Mouse (Mus musculus) kidney, postnatal 36 days (tissue): ENCODE results near the gene Retreg1.
A peak's percentile ranks its signal among the peaks of the same experiment; 100 is the strongest.
"Not testable (repeated sequence)": the region's sequence is repeated elsewhere in the genome, so short reads cannot be mapped to it uniquely, and the experiment has no call there.

Experiments used
- DNase-seq, 2 experiments: peaks; one replicate each; pipeline ENCODE4 v3.0.0; 2021 to 2022; ENCODE audit warnings: mixed read lengths in 2 of 2

The Retreg1 gene

DNA sequence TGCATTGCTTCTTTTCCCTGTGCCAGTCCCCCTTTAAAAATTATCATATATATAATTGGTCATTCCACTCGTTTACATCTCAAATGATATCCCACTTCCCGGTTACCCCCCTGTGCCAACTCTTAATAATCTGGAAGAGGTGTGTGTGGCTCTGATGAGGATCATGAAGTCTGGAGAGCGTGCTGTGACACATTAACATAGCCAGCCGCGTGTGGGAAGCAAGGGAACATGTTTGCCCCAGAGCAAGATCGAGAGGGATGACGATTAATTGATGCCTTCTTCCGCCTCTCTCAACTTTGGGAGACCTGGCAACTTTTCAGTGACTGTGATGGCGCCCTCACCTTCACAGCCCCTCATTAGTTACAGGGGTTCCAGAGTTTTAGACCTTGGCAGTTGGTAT, 106.7 kb downstream of the Retreg1 start:
- no peak for DNase-seq

DNA sequence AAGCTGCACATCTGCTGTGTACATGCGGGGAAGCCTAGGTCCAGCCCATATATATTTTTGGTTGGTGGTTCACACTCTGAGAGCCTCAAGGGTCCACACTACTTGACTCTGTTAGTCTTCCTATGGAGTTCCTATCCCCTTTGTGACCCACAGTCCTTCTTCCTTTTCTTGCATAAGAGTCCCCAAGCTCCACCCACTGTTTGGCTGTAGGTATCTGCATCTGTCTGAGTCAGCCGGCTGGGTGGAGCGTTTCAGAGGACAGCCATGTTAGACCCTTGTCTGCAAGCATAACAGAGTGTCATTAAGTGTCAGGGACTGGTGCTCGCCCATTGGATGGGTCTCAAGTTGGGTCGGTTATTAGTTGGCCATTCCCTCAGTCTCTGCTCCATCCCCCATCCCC, 107.6 kb downstream of the Retreg1 start:
- no peak for DNase-seq

GRCm38 (mm10) chr15:25951037-25951436, 108.1 kb downstream of the Retreg1 start:
- no peak for DNase-seq

- DNase-seq = no peak
Measured at GRCm38 (mm10) chr15:25956001-25956400, 113.0 kb downstream of the Retreg1 start.

DNA sequence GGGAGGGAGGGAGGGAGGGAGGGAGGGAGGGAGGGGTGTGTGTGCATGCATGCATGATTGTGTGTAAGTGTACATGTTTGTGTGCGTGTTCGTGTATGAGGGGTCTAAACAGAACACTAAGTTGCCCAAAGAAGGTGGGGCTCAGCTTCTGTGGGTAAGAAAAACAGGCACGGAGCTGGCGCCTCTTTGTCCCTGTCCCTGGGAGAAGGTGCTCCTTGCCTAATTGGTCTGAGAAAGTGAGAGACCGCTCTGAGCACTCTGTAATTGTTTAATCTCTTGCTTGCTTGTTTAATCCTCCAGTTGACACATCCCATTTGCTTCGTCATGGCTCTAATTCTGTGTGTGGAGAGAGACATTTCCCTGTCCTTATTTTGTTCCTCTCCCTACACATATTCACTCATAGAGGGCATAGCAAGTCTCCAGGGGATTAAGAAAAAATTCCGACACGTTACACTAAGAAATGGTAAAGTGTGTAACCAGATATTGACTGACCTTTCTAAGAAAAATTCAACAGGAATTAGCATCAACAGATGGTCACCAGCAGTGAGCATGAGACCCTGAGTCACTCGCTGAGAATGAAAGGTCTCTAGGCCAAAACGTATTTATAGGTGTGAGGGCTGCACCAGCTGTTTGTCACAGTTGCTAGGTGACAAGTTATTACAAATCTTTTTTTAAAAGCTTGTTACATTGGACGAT, 113.6 kb downstream of the Retreg1 start:
- DNase-seq = peak; percentile 48 to 72

DNA sequence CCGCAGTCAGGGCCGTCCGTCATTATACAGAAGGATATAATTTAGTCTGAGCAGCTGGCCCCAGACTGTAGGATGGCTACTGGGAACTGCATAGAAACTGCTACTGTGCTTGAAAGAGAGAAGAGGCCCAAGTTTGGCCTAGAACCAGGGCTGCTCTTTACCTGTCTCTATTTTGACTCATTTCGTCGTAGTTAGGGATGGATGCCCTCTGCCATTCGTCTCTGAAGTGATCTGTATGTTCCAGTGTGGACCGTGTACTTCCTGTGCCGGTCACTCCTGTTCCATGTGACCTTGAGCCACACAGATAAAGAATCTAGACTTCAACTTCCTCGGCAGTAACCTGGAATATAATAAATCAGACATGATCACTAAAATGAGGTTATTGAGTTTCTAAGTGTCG, 114.7 kb downstream of the Retreg1 start:
- no peak for DNase-seq

DNA sequence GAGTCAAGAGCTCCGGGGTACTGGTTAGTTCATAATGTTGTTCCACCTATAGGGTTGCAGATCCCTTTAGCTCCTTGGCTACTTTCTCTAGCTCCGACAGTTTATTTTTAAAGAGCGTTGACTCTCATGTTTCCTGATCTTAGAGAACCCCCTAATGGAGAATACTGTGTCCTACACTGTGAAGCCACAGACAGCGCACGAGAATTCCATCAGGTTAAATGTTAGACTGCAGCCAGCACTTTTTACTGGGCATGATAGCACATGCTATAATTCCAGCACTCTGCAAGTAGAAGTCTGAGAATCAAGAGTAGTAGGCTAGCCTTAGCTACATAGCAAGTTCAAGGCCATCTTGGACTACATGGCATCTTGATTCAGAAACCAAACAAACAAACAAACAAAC, 116.4 kb downstream of the Retreg1 start:
- DNase-seq = peak in 1 of 2 experiments; percentile 67

DNA sequence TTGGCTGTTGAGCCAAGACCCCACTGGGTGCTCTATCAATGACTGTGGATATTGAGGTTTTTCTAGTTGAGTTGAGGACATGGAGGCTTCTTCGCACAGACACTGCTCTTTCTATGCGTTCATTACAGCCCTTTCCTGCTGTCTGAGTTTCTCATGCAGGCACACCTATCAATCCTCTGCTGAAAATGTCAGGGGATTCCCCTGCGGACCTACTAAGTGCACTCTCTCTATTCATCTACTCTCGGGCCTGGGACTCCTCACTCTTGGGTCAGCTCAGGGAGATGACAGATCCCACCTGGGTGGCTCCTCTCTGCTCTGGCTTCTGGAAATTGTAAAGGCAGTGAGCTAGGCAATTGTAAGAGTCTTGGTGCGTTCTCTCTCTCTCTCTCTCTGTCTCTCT, 117.3 kb downstream of the Retreg1 start:
- DNase-seq = no peak

DNA sequence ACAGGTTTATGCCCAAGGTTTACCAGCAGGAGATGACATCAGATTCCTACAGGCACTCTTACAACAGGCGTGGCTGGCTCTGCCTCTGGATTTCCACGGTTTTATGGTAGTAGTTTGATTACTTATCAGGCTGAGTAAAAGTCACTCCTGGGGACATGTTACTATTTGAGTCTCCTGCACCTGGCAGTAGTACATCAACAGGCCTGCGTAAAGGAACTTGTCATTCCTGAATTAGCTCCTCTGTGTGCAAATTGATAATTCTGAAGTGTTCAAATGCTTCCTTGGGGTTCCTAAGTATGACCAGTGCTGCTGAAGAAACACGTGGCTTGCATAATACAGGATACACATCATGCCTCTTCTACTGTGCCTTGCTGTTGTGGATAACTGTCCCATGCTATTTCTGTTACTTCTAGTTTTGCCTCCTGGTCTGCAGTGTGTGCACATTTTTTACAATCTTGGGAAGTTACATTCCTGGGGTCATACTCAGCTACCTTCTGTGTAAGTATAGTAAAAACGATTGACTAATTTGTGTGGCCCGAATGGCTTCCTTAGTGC, 123.3 kb downstream of the Retreg1 start:
- no peak for DNase-seq

- DNase-seq = no peak
Measured at GRCm38 (mm10) chr15:25971596-25971995, 128.6 kb downstream of the Retreg1 start.

DNA sequence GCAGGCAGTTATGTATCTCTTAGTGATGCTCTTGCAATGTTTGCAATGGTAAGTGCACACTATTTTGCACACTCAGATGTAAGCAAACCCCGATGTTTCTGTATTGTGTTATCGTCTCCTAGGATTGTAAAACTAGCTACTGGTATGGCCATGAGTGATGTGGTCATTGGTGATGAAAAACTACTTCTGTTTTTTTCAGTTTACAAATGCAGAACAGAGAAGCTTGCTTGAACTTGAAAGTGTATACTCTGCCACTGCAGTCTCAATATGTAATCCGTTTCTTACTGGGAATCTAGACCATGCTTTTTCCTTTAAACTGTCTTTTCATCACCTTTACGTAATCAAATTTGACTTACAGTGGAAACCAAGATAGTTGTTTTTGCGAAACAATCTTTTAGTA, 129.8 kb downstream of the Retreg1 start:
- no peak for DNase-seq

- no peak for DNase-seq
Measured at GRCm38 (mm10) chr15:25974352-25974751, 131.4 kb downstream of the Retreg1 start.

DNA sequence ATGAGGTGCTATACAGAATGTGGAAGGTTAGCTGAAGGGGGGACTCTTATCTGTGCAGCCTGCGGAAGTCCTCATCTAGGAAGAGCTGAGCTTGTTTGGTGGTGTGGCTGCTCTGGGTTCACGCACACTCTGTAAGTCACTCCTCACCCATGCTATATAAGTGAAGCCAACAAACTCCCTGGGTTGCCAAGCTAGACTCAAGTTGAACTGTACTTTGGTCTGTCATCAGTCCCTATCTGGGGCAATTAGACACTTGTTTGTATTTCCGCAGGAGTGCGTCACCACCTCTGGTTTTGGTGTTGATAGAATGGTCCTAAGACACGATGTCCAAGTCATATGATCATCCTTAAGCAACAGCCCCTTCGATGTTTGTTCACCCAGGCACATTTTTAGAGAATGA, 132.8 kb downstream of the Retreg1 start:
- no peak for DNase-seq

GRCm38 (mm10) chr15:25983614-25984013, 140.6 kb downstream of the Retreg1 start:
- DNase-seq = not testable (repeated sequence)

DNA sequence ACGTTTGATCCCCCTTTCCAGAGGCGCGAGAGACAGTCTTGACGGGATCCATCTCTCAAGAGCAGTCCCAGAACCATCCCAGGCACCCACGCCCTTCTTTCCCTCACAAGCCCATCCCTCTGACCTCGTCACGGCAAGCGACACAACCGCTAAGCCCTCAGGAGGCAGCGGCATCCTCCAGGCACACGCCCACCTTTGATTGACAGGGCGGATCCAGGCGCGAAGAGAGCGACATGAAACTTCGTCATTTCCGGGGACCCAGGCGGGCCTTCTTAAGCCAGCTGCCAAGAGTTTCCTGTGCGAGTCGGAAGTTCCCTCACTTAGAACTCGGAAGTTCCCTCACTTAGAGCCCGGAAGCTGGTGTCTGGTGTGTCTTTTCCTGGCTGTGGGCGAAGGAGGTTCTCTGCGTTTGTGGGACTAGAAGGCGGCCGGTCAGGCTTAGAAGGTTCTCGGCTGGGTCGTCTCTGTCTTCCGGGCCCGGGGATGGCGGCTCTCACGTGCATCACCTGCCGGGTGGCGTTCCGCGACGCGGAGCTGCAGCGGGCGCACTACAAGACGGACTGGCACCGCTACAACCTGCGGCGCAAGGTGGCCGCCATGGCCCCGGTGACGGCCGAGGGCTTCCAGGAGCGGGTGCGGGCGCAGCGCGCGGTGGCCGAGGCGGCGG, 141.2 kb downstream of the Retreg1 start, which contains the start of gene Zfp622:
TSS of gene Zfp622 (plus strand) at position 300 of the 667 bp plus-strand sequence.
- DNase-seq = peak; percentile 96 to 97

DNA sequence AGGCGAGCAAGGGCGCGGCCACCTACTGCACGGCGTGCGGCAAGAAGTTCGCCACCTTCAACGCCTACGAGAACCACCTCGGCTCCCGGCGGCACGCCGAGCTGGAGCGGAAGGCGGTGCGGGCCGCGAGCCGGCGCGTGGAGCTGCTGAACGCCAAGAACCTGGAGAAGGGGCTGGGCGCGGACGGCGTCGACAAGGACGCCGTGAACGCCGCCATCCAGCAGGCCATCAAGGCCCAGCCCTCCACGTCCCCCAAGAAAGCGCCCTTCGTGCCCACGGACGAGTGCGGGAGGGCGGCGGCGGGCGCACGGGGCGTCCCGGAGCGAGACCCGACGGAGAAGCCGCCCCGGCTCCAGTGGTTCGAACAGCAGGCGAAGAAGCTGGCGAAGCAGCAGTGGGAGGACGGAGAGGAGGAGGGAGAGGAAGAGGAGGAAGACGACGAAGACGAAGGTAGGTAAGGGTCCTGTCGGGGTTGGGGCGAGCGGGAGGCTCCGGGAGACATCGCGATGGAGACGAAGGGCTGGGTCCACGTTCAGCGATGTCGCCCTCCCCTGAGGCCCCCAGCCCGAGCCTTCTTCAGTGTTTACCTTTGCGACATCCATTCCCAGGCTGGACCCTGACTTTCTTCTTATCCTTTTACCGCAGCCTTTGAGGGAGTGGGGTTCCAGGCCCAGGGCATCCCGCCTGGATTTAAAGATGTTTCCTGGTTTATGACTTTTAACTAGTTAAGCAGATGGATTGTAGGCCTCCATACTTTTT, 141.9 kb downstream of the Retreg1 start:
- no peak for DNase-seq

DNA sequence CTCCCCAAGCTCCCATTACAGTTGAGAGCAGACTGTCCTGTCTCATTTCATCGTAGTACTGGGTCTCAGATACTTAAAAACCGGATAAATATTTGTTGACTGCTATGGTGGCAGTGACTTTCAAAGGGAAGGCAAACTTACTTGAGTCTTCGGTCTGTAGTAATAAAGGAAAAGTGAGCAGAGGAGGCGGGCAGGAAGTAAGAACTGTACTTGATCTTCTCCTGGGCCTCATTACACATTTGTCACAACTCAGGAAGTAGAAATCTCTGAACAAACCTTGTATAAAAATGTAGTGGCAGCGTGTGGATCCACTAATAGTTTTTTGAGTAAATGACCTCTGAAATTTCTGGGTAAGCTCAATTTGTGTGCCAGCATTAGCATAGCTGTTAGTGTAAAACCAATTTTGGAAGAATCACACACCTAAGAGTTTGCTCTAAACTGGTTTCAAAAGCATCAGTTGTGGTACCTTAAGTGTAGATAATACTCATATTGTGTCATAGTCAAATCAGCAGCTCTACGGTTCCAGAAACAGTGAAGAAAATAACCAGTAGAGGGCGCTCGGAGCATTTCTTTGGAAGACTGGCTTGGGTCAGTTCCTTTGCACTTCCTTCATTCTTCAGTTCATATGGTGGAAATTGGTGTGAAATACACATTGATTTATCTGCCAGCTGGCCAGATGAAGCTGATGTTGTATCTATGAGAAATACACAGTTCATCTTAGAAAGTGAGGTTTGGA, 150.2 kb downstream of the Retreg1 start:
- peak; percentile 67 to 76 for DNase-seq

DNA sequence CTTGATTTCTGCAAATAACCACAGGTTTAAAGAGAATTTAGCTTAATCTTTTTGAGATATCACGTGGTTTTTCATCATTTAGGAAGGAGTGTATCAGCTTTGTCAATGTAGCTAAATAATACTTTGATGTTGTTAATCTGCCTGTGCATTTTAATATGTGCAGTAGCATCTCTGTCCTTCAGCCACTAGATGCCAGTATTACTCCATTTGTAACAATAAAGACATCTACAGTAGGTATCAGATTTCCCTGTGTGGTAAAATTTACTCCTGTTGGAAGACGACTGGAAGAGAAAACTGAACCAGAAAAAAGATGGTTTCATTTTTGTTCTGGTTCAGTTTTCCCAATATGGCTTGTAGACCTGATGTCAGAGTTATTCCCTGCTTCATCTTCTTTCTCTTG, 152.5 kb downstream of the Retreg1 start:
- no peak for DNase-seq

GRCm38 (mm10) chr15:25999545-25999944, 156.6 kb downstream of the Retreg1 start:
- DNase-seq = not testable (repeated sequence)

- no peak for DNase-seq
Measured at GRCm38 (mm10) chr15:26008621-26009020, 165.6 kb downstream of the Retreg1 start.

DNA sequence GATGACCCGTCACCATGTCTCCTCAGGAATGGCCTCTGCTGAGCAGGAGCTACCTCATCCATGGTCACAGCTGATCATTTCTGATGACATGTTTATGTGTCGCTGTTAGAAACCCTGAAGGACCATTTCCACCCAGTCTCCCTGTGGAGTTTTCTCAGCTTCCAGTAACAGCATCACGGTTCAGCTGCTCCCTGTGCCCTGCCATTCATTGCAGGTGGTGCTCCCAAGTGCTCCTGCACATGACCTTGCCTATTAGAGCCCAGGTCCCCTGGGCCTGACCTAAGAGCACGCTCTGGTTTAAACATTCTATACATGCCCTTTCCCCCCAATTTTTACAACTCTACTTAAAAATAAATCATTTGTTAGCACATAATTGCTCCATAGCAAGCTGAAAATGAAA, 169.9 kb downstream of the Retreg1 start:
- no peak for DNase-seq

- DNase-seq = peak; percentile 33 to 57
Measured at GRCm38 (mm10) chr15:26015979-26016665, 173.1 kb downstream of the Retreg1 start.
